Mouse (Mus musculus) brain, embryonic 18.5 days (tissue): ENCODE measurements around the gene Mrps18b.
A peak's percentile ranks its signal among the peaks of the same experiment; 100 is the strongest.

Experiments
- DNase-seq: peaks from one replicate; pipeline ENCODE4 v3.0.0-alpha.2; 2012; ENCODE audit warnings: low read depth, low spot score

The Mrps18b gene

DNA sequence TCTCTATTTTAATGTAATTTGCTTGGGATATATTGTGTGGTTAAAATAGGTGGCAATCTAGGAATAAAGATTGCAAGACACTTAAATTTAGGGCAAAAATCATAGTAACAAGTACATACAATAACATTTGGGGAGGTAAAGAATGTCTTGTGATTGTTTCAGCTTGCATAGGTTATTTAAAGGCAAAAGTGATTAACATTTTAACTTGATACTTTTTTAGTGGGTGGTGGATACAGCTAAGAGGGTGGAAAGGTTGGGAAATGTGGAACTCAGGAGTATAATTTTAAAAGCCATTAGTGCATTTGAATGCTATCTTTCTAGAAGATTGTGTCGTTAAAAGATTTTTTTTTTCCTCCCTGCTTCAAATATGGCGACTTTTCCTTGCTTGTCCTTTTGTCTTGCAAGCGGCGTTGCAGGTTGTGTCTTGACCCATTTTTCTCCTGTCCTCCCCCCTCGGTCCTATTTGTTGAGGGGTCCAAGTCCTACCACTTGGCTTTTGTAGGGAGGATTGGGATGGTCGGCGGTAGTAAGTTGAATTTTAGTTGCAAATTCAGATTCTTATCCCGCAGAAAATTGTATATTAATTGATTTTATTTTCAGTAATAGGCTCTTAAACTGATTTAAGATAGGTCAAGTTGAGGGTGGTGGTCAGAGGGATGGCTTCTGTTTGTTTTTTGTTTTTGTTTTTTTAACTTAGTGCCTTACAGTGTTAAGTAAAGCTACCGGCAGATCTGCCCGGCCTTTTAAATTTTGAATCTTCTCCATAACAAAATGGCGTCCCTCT is 2.3 kb upstream of the Mrps18b start:
- no peak for DNase-seq

DNA sequence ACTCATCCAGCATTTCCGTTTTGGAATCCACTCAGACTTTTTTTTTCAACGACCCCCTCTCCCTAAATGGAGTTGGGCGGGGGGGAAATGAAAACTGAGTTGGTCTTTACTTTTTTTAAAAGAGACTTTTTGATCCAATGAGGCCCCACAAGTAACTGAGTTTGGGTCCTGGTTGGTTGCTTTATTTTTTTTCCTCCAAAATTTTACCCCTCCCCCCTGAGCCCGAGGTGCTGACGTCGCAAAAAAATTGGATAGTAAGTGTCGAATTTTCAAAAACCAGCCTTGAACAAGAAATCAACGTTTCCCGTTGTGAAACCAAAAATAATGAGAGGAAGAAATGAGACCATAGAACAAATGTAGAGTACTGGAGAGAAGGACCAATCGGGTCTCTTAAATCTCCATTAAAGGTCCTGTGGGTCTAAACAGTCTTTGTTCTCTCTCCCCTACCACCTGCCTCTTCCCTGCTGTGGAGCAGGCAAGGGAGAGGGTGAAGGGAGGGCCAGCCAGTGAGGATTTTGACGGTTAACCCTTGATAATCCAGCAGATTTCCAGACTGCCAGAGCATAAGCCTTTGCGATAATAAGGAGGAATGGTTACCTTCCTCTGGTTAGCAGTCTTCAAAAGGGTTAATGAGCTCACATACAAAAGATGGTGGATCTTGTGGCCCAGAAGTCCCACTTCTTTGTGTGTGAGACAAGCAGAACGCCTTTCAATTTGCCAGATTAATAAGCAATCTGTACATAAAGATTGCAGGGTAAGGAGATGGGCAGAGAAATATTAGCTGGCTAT is 1.5 kb upstream of the Mrps18b start:
- DNase-seq, result peak; percentile 83

DNA sequence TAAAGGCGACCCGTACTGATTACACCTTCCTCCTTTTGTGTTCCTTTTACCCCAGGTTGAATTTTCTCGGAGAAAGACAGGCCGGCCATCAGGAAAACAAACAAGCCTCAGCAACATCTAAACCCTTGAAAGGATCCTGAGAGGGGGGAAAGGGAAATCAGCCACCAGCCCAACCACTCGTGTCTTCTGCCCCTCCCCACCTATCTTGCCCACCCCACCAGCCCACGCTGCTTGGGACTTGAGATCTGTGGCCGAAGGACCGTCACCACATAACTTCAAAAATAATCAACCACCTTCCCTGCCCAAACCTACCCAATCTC is 914 bp upstream of the Mrps18b start:
- no peak for DNase-seq

DNA sequence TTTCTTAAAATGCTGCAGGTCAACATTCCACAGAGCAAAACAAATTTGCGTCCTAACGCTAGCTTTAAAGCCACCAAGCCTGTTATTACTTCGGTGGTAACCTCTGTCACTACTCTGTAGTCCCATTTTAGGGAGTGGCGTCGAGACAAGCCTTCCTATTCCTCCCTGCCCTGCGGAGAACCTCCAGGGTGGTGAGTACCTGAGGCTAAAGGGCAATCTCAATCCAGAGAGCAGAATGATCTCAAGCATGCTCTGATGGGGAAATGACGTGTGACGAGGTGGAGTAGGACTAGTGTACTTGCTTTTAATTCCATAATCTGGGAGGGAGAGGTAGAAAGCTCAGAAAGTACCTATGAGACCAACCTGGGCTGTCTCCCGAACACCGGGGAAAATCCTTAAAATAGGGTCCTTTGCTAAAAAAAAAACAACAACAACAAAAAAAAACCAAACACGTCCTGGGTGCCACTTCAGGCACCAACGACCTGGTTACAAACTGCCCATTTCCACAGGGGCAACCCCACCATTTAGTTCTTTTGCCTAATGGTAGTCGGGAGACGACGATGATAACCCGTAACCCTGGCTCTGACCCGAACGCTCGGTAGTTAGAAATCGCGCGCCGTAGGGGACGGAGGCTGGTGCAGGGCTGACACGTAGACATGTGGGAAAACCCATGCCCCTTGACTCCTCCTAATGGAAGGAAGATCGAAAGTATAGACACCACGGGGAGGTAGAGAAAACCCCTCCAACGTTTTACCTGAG is 472 bp downstream of the Mrps18b start:
- no peak for DNase-seq

DNA sequence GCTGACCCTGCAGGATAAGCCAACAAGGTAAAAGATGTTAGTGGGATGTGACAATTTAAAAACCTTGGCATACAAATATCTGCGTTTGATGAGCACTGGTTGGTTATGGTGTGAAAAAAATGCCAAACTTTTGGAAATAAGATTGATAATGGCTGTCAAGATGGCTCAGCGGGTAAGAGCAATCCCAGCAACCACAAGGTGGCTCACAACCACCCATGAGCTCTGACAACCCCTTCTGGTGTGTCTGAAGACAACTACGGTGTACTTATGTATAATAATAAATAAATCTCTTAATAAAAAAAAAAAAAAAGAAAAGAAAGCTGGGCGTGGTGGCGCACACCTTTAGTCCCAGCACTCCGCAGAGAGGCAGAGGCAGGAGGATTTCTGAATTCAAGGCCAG is 1.2 kb downstream of the Mrps18b start:
- DNase-seq, result no peak

DNA sequence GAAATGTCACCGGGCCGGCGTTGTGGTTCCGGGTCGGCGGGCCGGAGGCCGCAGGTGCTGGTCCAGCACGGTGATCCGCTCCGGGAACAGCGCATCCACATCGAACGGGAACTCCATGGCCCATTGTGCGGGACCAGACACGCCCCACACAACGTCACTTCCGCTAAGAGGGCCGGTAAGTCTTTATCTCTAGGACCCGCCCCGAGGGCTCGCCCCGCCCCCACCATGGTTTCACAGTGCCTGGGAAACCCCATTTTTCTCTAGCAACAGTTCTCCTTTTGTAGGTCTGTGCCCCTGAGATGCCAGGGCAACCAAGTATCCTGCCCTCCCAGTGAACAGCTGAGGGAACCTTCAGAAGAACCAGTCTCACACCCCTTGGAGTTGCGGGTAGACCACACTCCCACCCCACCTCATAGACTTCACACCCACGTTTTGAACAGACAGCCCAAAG is 6.2 kb downstream of the Mrps18b start, which contains the start of gene Atat1:
Gene Atat1 (minus strand): TSS at position 157 of the 451 bp plus-strand sequence.
- DNase-seq, result peak; percentile 83

DNA sequence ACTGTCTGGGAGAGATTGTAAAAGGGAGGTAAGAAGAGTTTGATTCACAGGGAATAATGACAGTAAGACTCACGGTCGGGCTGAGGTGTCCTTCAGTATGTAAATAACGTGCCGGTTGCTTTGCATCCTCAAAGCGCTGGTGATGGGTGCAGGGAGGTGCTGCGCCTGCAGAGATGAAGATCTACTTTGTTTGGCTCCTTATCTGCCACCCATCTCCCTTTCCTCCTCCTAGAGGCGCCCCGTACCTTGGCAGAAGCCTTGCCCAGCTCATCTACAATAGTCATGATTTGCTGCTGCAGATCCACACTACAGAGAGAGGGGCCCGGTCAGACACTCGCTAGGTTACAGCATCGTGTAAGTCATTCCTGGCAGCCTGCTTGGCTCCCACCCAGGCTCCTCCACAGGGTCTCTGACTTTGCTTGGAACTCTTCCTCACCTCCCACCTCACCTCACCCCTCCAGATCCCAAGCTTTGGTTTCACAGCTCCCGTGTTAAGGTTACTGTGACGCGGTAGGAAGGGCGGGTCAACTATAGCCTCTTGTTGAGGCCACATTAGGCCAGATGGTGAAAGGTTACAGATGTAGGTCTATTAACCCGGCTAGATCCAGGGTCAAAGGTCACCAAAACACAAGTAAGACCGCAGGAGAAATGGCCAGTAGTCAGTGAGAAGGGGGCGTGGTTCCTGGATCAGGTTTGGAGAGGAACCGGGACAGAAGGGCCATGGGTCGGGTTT is 6.8 kb downstream of the Mrps18b start:
- DNase-seq, result no peak

DNA sequence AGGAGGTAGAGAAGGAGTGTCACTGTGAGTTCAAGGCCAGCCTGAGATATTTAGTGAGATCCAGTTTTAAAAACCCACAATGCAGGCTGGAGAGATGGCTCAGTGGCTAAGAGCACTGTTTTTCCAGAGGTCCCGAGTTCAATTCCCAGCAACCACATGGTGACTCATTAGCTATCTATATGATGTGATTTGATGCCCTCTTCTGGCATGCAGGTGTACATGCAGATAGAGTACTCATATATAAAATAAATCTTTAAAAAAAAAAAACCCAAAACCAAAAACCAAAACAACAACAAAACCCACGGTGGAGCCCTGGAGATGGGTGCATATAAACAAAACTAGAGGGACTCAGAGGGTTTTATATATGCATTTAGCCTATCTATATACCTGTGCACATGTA is 8.6 kb downstream of the Mrps18b start:
- no peak for DNase-seq

DNA sequence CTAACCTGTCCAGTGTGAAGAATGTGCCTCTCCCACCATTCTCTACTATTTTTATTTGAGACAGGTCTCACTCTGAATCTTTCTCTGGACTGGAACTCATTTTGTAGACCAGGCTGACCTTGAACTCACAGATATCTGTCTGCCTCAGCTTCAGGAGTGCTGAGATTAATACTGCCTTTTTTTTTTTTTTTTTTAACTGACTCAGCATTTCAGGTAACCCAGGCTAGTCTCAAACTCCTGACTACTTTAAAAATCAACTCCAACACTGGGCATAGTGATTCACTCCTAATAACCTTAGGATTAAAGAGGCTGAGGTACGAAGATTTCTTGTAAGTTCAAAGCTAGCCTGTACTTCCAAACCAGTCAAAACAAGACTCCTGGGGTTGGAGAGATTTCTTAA is 10.6 kb downstream of the Mrps18b start:
- no peak for DNase-seq

DNA sequence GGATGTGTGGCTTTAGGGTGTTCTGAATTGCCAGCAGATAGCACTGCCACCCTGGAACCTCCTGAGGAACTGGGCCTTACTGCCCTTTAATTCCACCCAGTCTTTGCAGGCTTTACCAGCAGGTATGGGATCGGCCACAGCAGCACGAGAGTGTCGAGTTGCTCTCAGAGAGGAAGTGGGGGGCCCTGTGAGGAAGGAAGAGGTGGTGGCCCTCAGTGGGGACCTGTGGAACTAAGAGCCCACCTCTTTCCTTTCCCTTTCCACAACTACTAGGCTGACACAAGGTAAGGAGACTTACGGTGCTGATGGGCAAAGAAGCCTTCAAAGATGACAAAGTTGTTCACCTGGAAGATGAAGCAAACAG is 12.2 kb downstream of the Mrps18b start:
- no peak for DNase-seq

DNA sequence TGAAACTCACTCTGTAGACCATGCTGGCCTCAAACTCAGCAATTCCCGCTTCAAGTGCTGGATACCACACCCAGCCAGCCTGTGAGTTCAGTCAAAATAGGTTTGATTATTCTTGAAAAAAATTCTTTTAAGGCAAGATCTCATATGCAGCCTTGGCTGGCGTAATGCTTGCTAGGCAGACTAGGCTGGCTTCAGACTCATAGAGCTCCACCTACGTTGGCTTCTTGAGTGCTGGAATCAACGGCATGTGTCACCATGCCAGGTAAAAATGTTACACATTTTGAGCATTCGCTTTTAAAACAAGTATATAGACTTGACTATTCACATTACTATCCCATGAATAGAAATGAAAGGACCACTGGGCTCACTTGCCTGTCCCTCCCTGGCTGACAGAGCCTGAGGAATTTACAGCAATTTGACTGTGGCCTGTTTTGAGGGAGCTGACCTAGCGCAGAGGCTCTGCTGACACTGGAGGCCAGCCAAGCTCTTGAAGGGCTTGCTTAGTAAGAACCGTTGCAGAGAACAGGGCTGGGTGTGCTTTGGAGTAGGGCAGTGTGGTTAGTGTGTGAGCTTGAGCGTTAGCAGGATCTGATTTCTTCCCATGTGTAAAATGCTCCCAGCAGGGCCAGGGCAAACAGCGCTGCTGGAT is 12.7 kb downstream of the Mrps18b start:
- DNase-seq, result no peak

DNA sequence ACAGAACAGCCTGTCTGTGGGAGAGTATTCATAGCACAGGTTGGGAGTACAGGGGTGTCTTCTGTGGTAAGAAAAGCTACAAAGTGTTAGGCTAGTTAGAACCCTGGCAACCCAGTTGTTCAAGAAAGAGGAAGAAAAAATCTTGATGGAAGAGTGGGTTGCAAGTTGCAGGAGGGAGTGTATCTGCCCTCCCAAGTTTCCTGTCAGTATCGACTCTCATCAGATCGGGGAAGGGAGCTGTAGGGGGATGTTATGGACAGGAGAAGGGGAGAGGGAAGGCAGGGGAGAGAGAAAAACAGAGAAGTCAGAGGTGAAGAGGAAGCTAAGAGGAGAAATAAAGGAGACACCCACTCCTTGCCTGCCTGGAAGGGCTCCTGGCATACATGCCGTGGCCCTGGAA is 15.6 kb downstream of the Mrps18b start:
- DNase-seq, result no peak

DNA sequence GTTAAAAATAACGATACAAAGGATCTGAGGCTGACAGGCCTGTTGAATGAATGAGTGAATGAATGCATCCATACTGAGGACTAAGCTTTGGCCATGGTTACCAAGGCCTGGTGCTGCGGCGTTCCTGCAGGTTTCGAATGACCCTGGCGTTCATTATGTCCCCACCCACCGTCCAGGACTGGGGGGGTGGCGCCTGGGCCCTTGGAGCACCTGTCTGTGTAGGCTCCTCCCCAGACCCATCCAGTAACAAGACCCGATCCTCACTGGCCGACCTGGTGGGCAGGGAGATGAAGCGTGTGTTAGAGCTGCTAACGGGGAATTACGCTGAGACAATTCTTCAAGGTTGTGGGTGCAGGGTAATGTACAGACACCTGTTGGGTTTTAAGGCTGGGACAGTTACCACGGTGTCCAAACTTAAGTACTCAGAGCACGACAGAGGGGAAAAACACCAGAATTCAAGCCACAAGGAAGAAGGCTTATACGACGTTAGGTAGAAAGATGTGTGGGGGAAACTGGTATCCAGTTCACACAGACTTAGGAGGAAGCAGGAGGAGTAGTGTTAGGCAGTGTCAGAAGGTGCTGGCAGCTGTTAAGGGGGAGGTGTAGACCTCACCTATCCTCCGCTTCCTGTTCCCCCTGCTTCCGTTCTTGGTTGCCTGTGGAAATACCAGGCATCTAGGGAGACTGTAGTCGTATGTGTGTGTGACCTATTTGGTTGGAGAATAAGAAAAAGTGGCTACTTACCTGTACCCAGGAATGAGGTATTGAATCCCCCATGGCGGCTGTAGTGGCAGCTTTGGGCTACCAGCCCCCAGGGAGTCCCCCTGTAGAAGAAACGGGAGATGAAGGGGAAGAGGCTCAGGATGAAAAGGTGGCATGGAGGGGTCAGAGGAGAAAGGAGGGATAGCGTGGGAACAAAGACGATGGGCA is 18.3 kb downstream of the Mrps18b start:
- DNase-seq, result no peak

DNA sequence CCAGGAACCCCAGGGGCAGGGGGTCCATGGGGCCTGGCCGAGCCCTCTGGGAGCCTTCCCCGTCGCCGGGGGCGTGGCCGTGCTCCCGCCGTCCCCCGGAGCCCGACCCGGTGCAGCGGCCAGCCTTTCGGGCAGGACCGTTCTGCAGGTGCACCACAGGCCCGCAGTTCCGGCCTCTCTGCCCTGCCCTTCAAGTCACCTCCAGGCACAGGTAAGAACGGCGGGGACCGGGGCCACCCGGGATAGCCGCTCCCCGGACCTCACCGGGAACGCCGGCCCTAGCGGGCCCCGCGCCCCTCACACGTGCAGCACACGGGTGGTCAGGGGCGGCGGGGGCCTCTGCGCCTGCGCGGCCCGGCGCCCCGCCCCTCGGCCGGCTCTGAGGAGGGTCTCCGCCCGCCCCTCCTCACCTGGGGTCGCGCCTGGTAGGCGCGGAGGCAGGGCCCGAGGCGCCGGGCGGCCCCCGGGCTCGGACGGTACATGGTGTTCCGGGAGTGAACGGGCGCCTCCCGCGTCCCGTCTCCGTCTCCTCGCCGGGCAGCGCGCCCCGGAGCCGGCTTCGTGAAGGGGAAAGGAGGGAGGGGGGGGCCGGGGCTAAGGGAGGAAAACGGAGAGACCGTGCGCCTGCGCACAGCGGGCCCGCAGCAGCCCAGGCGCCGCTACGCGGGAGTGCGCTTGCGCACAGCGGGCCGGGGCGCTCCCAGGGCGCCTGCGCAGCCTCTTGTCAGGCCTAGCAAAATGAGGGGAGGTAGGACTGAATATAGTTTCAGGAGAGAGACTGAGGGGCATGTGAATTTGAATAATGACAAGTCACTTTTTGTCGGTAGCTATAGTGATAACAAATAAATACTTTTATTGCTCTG is 19.2 kb downstream of the Mrps18b start, which contains the start of gene 2310061I04Rik:
Gene 2310061I04Rik (minus strand): TSS at position 651 of the 863 bp plus-strand sequence.
- DNase-seq, result peak; percentile 90

DNA sequence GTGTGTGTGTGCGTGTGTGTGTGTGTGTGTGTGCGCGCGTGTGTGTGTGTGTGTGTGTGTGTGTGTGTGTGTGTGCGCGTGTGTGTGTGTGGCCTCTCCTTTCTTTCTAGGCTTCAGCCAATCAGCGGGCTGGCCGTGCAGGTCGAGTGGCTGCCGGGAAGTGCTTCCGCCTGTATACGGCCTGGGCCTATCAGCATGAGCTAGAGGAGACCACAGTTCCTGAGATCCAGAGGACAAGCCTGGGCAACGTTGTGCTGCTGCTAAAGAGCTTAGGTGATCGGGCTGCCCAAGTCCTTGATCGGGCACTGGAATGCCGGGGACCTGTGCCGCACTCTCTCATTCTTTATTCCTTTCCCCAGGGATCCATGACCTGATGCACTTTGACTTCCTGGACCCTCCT is 28.5 kb downstream of the Mrps18b start:
- no peak for DNase-seq

DNA sequence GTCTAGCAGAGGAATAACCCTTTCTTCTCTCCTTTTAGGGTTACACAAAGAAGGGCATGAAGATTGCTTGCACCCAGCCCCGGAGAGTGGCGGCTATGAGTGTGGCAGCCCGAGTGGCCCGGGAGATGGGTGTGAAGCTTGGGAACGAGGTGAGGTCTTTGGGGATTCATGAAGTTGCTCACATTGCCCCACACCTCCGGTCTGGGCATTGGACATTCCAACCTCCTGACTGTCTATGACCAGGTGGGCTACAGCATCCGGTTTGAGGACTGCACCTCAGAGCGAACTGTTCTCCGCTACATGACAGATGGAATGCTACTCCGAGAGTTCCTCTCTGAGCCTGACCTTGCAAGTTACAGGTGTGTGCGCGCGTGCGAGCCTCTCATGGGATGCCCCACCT is 32.4 kb downstream of the Mrps18b start:
- no peak for DNase-seq

DNA sequence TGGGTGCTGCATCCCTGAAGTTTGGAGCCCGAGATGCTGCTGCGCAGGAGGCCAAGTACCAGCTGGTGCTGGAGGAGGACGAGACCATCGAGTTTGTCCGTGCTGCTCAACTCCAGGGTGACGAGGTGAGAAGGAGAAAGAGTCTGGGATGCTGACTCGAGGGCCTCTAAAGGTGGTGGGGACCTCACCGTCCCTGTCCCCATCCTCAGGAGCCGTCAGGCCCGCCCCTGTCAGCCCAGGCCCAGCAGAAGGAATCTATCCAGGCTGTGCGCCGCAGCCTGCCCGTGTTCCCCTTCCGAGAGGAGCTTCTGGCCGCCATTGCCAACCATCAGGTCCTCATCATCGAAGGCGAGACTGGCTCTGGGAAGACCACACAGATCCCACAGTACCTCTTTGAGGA is 33.3 kb downstream of the Mrps18b start:
- no peak for DNase-seq

DNA sequence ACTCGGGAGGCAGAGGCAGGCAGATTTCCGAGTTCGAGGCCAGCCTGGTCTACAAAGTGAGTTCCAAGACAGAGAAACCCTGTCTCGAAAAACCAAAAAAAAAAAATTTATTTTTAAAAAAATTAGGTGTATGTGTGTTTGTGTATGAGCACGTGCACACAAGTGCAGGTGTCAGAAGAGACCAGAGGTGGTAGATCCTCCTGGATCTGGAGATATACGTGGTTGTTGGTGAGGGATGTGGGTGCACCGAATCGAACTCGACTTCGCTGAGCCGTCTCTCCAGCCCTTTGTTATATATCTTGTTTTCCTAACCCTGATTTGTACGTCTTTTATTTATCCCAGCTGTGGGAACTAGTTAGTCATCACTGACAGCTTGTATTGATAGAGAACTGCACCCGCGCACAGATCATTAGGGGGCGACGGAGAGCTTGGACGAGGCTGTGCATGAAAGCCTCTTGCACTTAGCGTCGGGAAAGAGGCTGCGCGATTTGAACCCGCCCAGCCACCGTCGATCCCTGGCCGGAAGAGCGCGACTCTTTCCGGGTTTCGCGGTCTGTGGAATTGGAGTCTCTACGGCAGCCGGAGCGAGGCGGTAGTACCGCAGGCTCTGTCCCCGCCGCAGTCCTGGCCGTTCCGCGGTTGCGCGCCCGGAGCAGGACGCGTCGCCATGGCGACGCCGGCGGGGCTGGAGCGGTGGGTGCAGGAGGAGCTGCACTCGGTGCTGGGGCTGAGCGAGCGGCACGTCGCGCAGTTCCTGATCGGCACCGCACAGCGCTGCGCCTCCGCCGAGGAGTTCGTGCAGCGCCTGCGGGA is 36.7 kb downstream of the Mrps18b start, which contains the start of gene Dhx16:
Gene Dhx16 (plus strand): TSS at position 575 of the 813 bp plus-strand sequence.
- DNase-seq, result peak; percentile 92
